Mouse (Mus musculus) gastrocnemius, adult 8-10 months (tissue): Measurements from ENCODE around the gene Ric1. TPM values are rescaled to one million over a fixed set of nuclear protein-coding genes. Genes with fewer than 3 reads are reported as not detected.

Experiments
- DNase-seq, 2 experiments: peaks; one replicate each; pipeline ENCODE4 v3.0.0; 2022; ENCODE audit warnings: low spot score in 2 of 2
- total RNA-seq, 4 experiments: library from RNA; stranded (reverse); gene quantifications; 2 replicates each; pipeline ENCODE4 v1.2.4; 2022

Gene Ric1
- total RNA-seq, 4 experiments from 2014 or later = 25.3 to 31.7 (median 29.7) TPM

DNA sequence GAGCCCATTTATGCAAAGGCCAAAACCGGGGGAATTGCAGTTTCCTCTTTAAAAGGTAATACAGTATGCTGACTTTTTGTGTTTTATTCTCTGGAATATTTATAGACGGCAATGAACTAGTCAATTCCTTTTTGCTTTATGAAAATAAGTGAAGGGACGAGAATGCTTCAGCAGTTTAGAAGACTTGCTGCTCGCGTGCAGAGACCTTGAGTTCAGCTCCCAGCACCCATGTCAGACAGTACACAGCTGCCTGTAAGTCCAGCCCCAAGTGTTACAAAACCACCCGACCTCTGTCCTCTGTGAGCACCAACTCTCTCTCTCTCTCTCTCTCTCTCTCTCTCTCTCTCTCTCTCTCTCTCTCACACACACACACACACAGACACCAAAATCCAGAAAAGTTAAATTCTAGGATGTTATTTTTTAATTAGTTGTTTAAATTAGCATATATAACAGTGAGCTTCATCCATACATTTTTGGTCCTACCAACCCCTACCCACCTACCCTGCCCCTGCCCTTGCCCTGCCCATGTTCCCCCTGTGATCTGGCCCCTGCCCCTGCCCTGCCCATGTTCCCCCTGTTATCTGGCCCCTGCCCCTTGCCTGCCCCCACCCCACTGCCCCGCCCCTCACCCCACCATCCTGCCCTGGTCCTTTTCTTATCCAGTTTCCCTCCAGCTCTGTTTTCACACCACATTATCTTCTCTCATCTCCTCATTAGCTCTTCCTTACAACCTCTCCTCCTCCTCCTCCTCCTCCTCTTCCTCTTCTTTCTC is 25.1 kb upstream of the Ric1 start:
- DNase-seq = no peak

- DNase-seq = no peak
These were observed 24.2 kb upstream of the Ric1 start for GRCm38 (mm10) chr19:29497874-29498273.

- no peak for DNase-seq
These were observed 23.1 kb upstream of the Ric1 start for GRCm38 (mm10) chr19:29498842-29499456.

GRCm38 (mm10) chr19:29500333-29500732 is 21.7 kb upstream of the Ric1 start:
- no peak for DNase-seq

DNA sequence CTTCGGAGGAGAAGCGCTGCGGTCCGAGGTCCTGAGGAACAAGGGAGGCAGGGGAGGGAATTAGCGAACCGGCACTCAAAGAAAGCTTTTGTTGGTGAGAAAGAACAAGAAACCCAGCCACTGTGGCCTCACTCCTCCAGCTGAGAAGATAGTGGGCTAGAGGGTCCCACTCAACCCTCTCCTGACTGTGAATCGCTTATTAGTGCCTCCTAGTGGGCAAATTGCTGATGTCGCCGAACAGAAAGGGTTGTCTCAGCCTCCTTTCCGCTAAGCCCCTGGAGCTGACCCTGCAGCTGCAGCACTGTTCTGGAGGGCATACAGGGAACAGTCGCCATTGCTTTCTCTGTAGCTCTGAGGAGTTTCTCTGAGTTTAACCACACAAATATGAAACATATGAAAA is 21.0 kb upstream of the Ric1 start:
- DNase-seq = no peak

DNA sequence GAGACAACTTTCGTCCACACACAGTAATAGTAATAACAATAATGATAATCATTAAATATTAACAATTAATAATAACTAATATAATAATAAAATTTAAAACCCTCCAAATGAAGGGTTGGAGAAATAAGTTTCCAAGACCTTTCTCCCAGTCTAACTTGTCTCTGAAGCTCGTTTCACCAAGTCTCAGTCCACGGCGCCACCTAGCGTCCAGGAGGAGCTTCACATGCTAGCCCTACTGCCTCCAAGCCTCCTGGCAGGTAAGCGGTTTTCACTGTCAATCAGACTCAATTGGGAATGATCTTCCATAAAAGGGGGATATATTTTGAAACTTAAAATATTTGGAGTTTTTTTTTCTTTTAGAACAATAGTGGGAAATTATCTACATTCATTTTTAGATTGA is 20.6 kb upstream of the Ric1 start:
- peak; percentile 47 to 68 for DNase-seq

GRCm38 (mm10) chr19:29504131-29504530 is 18.0 kb upstream of the Ric1 start:
- no peak for DNase-seq

GRCm38 (mm10) chr19:29505617-29506016 is 16.5 kb upstream of the Ric1 start:
- no peak for DNase-seq

DNA sequence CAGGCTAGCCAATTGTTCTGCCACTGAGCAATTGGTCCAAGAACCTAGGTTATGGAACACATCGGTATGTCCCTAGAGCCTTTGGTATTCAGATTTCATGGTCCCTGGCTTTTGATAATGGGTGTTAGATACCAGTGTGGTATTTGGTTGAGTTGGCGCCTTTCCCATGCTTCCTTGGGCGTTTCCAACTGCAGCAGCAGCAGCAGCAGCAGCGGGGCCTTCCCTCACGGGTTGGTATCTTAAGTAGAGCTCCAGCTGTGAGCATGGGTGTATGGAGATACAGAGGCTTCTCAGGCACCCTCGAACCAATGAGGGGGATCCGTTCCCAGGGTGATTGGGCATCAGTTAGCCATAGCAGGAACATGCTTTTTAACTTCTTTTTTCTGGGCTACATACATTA is 13.9 kb upstream of the Ric1 start:
- no peak for DNase-seq

DNA sequence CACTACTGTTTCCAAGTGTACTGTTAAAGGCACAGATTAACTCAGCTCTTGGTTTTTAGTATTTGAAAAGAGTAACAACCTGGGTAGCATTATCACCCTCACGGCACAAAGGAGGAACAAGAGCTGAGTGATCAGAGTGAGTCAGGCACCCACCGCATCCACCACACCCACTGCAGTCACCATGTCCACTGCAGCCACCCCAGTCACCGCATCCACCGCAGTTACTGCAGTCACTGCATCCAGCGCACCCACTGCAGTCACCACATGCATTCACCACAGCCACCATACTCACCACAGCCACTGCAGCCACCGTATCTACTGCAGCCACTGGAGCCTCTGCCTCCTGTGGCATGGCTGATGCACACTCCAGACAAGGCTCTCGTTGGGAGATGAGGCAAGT is 12.2 kb upstream of the Ric1 start:
- no peak for DNase-seq

DNA sequence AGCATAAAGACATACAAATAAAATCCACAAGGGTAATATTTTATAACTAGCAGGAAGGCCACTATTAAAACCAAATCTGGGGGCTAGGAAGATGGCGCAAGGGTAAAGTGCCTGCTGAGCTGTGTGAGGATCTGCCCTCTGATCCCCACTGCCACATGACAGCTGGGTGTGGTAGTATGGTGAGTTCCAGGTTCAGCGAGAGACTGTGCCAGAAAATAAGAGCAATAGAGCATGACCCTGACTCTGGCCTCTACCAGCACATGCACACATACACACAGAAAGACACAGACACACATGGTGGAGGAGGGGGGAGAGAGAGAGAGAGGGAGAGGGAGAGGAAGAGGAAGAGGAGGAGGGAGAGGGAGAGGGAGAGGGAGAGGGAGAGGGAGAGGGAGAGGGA is 10.3 kb upstream of the Ric1 start:
- DNase-seq = no peak

DNA sequence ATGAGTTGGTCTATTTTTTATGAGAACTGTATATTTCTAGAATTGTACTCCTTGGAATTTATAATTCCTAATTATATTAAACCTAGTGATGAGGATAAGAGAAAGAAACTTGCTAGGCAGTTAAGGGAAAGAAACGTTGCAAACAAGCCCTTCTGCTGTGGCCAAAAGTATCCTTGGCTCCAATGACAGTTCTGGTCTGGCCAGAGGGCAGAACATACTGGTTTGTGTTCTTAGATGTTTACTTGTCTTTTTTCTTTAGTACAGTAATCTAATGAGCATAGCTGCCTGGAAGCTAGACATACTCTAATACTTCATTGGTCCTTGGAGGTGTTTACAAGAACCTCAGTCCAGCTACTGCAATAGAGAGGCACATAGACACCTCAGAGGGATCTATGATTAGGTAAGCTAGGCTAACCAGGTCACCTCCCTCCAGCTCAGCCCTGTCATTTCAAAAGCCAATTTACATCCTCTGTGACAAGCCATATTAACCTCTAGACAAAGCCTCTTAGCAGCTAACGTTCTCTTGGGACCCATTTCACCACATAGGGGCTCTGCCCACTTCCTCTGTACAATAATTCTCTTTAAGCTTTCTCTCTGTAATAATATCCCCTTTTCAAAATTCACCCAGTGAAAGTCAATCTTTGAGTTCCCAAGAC is 8.8 kb upstream of the Ric1 start:
- no peak for DNase-seq

GRCm38 (mm10) chr19:29514130-29514529 is 8.0 kb upstream of the Ric1 start:
- DNase-seq = no peak

DNA sequence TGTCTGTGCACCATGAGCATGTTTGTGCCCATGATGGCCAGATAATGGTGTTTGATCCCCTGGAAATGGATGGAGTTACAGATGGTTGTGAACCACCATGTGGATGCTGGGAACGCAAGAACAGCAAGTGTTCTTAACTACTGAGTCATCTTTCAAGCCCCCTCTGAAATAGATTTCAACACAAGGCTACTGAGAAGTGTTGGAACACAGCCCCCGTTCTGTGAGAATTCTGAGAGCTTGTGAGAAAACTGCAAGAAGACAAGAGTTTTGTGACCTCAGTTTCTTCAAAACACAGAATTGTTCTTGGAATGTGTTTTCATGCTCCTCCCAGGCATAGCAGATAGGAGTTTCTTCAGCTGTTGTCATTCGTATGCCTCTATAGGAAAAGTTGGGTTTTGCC is 6.7 kb upstream of the Ric1 start:
- no peak for DNase-seq

DNA sequence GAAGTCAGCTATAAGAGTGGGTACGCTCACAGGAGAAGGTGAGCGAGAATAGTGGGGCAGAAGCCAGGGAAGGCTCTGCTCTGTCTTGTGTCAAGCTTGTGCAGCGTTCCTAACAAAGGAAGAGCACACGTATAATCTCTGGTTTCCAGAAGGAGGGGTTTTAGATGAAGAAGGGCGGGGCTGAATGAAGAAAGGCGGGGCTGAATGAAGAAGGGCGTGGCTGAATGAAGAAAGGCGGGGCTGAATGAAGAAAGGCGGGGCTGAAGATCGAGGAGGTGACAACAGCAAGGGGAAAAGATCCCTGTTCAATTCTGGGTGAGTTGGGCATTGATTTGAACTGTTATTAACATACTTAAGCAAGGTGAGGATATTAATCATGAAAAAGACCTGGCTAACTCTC is 6.1 kb upstream of the Ric1 start:
- DNase-seq = no peak

- no peak for DNase-seq
These were observed 3.7 kb upstream of the Ric1 start for GRCm38 (mm10) chr19:29518409-29518808.

DNA sequence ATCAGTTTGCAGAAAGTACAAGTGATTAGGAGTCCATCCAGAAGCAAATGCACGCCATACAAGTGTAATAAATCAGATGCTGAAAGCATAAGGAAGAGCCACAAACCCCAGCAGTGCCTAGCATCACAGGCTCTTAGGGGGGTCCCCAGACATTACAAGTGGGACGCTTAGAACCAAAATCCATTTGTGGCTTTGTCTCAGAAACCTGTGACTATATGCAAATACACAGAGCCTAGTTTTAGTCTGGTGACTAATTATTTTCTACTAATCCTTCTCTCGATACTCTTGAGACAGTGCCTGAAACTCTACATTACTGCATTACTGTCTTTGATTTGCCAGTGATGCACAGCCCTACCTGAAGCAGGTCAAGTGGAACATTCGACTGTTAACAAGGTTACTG is 3.2 kb upstream of the Ric1 start:
- no peak for DNase-seq

DNA sequence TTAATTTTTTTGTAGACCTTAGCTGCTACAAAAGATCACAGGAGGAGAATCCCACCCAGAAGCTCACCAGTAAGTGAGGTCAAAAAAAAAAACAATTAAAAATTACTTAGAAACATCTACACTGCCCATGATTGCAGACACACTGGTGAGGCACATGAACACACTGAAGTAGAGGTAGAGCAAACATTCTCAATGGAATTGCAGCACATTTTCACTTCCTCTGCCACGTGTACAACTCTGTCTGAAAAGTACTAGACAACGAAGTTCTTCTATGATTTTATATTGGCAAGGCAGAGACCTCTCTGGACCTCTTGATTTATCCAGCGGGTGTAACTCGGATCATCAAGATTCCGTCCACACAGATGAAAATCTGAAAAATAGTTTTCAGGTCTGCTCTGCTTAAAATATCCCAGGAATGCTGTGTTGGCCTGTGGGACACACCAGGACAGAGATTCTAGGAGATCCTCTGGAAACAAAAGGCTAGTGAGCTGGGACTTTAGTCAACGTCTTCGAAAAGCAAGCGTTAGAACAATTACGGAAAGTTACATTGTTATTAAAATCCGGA is 1.0 kb upstream of the Ric1 start:
- DNase-seq = no peak

DNA sequence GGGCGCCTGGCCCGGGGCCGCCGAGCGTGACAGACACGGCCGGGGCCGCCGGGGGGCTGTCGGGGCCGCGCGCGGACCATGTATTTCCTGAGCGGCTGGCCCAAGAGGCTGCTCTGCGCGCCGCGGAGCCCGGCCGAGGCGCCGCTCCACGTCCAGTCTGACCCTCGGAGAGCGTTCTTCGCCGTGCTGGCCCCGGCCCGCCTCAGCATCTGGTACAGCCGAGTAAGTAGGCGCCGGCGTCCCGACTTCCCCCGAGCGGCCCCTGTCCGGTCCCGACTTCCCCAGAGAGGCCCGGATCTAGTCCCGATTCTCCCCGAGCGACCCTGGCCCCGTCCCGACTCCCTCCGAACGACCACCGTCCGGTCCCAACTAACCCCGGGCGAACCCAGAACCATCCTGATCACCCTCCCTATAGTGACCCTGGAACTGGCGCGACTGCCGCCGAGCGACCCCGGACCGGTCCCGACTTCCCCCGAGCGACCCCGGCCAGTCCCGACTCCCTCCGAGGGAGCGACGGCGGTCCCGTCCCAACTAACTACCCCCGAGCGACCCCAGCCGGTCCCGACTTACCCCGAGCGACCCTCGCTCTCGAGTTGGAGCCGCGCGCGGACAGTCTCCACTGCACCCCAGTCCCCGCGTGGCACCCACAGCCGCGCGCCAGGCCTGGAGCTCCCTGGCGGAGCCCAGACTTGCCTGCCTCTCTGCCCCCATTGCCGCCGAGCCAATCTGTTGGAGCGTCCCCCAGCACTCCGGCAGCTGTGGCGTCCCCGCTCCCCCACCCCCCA is 555 bp downstream of the Ric1 start:
- DNase-seq = no peak

DNA sequence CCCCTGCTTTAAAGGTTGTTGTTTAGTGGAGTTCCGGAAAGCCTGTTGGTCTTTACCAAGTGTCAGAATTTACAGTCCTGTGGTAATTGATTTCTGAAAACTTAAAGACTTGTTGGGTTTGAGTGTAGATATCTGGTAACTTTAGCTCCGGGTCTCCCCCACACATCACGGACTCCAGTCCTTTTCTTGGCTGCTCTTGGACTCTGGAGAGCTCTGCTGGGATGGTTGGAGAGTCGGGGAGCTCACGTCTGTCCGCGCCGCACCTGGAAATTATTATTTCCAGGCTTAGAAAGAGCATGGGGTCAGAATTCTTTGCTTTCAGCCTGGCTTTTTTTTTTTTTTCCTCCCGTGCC is 1.1 kb downstream of the Ric1 start:
- no peak for DNase-seq

DNA sequence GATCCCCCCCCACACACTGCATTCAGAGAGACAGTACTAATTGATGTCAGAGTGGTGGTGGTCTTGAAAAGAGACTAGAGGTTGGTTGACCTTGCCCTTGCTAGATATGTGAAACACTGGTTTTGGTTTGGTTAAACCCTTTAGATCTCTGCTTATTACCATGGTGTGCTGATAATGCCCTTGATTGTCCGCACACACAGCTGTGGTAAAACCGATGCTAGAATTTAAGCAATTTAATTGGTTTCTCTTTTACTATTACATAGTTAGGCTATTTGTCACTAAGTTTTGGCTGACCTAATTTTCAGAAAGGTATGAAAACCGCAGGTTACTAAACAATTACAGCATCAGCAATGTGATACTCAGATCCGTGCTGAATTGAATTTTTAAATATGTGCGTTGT is 1.6 kb downstream of the Ric1 start:
- no peak for DNase-seq

- peak in 1 of 2 experiments; percentile 49 for DNase-seq
These were observed 2.5 kb downstream of the Ric1 start for GRCm38 (mm10) chr19:29524614-29525013.
